Mouse (Mus musculus) inflammation-experienced regulatory T-cells, adult 16 weeks (primary cell): ENCODE measurements around the gene Trarg1. TPM values are rescaled to one million over a fixed set of nuclear protein-coding genes. Genes with fewer than 3 reads are reported as not detected.

Source experiments
- polyA plus RNA-seq: library from polyadenylated mRNA; unstranded; fragments of 100-300 nt; shearing (Covaris generic); gene quantifications from one replicate; pipeline ENCODE4 v1.2.1, GENCODE M21; 2017

The Trarg1 gene
- 0.11 TPM for polyA plus RNA-seq

DNA sequence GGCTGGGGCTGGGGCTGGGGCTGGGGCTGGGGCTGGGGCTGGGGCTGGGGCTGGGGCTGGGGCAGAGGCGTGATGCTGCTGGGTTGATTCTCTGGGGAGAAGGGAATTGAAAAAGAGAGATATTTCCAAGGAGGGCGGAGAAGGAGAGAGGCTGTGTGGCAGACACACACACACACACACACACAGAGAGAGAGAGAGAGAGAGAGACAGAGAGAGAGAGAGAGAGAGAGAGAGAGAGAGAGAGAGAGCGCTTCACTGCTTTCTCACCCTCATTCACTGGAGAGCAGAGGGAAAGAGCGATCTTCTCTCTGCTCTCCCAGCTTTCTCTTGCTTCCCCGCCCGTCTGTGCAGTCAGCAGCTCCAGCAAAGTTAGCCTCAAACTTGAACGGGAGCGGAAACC is at the start of gene Trarg1:
Gene Trarg1 (plus strand): TSS at position 301 of the 400 bp plus-strand sequence.

DNA sequence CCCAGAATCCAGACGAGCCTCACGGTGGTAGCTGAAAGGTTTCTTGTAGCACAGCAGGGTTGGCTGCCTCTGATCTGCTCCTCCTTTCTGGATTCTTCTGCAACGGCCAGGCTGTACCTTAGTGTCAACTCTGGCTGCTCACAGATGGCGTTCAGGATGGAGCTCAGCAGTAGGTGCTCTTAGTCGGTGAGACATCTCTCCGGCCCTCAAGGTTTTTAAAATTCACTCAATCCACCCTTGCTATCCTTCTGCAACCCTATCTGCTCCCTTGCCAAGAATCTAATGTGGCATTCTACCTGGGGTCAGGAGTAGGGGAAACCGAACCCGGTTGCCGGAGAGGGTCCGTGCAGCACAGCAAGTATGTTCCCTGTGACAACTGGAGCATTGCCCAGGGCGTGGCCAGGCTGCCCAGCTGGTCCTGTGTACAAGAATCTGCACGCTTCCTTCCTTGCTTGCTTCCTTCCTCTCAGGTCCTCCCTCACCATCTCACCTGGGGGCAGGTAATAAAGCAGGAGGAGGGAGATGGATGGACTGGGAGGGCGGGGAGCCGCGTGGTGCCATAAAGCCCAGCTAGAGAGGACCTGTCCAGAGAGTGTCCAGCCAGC is 7.6 kb upstream of the Trarg1 start, which contains the start of gene Bhlha9:
Gene Bhlha9 (plus strand): TSS at position 600 of the 605 bp plus-strand sequence.

Other genes with a start within 250 kb of the Trarg1 start
- gene Abr, start 57.5 kb upstream of the Trarg1 start, polyA plus RNA-seq = 52.0 TPM
- not detected for gene Bhlha9, start 7.3 kb upstream of the Trarg1 start, polyA plus RNA-seq
- 81.4 TPM for gene Gosr1, start 83.8 kb downstream of the Trarg1 start, polyA plus RNA-seq
- gene Cpd, start 167.2 kb downstream of the Trarg1 start, polyA plus RNA-seq = 1.0 TPM
- 0.88 TPM for gene Tmigd1, start 222.4 kb downstream of the Trarg1 start, polyA plus RNA-seq
- 96.8 TPM for gene Blmh, start 245.0 kb downstream of the Trarg1 start, polyA plus RNA-seq